Mouse (Mus musculus) limb, embryonic 12.5 days (tissue): ENCODE data around the gene Ncf1. TPM values are rescaled to one million over a fixed set of nuclear protein-coding genes. Genes with fewer than 3 reads are reported as not detected.

ENCODE experiments used
- ATAC-seq: fragments of 200-750 bp; cut with Nextera tagmentation; 2 replicates; pipeline ENCODE4 v1.8.0; 2017; ENCODE audit warnings: low read depth, moderate TSS enrichment; ENCODE audit not compliant: insufficient number of reproducible peaks, insufficient read depth, low FRiP score, low TSS enrichment
- H3K27ac ChIP-seq: fragments of 300-500 bp; sonication (generic); 2 replicates; pipeline ENCODE4 v1.5.1; 2016; ENCODE audit warnings: mild to moderate bottlenecking, moderate library complexity
- H3K27me3 ChIP-seq: fragments of 300-500 bp; sonication (generic); 2 replicates; pipeline ENCODE4 v1.6.1; 2016; ENCODE audit warnings: mild to moderate bottlenecking, moderate library complexity
- H3K36me3 ChIP-seq: fragments of 300-500 bp; sonication (generic); 2 replicates; pipeline ENCODE4 v1.6.1; 2016; ENCODE audit warnings: mild to moderate bottlenecking, moderate library complexity
- H3K4me1 ChIP-seq: fragments of 300-500 bp; sonication (generic); replicated peaks from 2 replicates; pipeline ENCODE4 v1.6.1; 2016
- H3K4me2 ChIP-seq: fragments of 300-500 bp; sonication (generic); 2 replicates; pipeline ENCODE4 v1.6.1; 2016; ENCODE audit warnings: mild to moderate bottlenecking, moderate library complexity
- H3K4me3 ChIP-seq: fragments of 300-500 bp; sonication (generic); replicated peaks from 2 replicates; pipeline ENCODE4 v1.5.1; 2016; ENCODE audit warnings: mild to moderate bottlenecking
- H3K9ac ChIP-seq: fragments of 300-500 bp; sonication (generic); replicated peaks from 2 replicates; pipeline ENCODE4 v1.6.1; 2016; ENCODE audit warnings: mild to moderate bottlenecking, moderate library complexity
- H3K9me3 ChIP-seq: fragments of 300-500 bp; sonication (generic); 2 replicates; pipeline ENCODE4 v1.6.1; 2016; ENCODE audit warnings: mild to moderate bottlenecking, moderate library complexity
- WGBS: fragments of 180-500 bp; shearing (Covaris S2); methylation state at CpG from one replicate; pipeline ENCODE4 v1.1.7; 2016; 5-methylcytosine and 5-hydroxymethylcytosine counted together
- polyA plus RNA-seq: library from polyadenylated mRNA; unstranded; fragments of >200 nt; fragmentation: Nextera tagmentation; extraction: Ambion mirVana; gene quantifications from 2 replicates; pipeline ENCODE4 v1.2.1, GENCODE M21; 2016

Gene Ncf1
- polyA plus RNA-seq, 1 experiment from 2014 or later, result 1.9 TPM

DNA sequence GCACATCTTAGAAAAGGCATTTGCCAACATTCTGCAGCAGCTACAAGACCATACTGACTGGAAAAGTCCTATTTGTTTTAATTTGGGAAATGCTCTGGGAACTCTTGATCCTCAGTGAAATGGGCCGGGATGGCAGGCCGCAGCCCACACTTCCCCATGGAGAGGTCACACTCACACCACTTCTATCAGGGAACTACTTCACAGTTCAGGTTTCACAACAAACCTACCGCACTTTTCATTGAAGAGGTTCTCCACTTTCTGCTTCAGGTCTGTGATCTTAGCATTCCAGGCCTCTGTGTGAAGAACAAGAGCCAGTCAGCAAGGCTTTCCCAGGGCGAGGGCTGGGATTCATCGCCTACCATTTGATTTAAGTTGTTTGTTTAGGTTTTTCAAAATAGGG lies 15.5 kb upstream of the Ncf1 start:
- H3K27me3 ChIP-seq, result no peaks in the 10 kb centered on the region

GRCm38 (mm10) chr5:134243661-134244436 lies 14.4 kb upstream of the Ncf1 start:
- Histone ChIP-seq H3K36me3 (peaks cover 100% of the 10 kb centered on the region), H3K4me3 (no peak overlapping the region), H3K9me3 (no peaks in the 10 kb centered on the region), H3K4me2 (no peak overlapping the region), H3K27ac (no peak overlapping the region), H3K27me3 (no peaks in the 10 kb centered on the region), H3K9ac (no peak overlapping the region), H3K4me1 (no peaks in the 10 kb centered on the region)
- 95% methylated on average over 26 of the region's 26 CpGs for WGBS
- ATAC-seq, result no peak

More for the DNA sequence above, 15.5 kb upstream of the Ncf1 start:
- H3K9ac ChIP-seq, result no peak overlapping the region
- ATAC-seq, result no peak
- H3K9me3 ChIP-seq, result no peaks in the 10 kb centered on the region
- no peak overlapping the region for H3K4me3 ChIP-seq
- H3K4me1 ChIP-seq, result no peaks in the 10 kb centered on the region
- H3K27ac ChIP-seq, result no peak overlapping the region
- H3K36me3 ChIP-seq, result peaks cover 100% of the 10 kb centered on the region
- H3K4me2 ChIP-seq, result no peak overlapping the region
- WGBS, result 95% methylated on average over 5 of the region's 5 CpGs

GRCm38 (mm10) chr5:134241831-134242230 lies 12.4 kb upstream of the Ncf1 start:
- Histone ChIP-seq H3K4me1 (no peaks in the 10 kb centered on the region), H3K9me3 (no peaks in the 10 kb centered on the region), H3K4me2 (no peak overlapping the region), H3K27me3 (no peaks in the 10 kb centered on the region), H3K9ac (no peak overlapping the region), H3K4me3 (no peak overlapping the region), H3K27ac (no peak overlapping the region), H3K36me3 (peaks cover 100% of the 10 kb centered on the region)
- ATAC-seq, result no peak
- WGBS, result 85% methylated on average over 5 of the region's 5 CpGs

DNA sequence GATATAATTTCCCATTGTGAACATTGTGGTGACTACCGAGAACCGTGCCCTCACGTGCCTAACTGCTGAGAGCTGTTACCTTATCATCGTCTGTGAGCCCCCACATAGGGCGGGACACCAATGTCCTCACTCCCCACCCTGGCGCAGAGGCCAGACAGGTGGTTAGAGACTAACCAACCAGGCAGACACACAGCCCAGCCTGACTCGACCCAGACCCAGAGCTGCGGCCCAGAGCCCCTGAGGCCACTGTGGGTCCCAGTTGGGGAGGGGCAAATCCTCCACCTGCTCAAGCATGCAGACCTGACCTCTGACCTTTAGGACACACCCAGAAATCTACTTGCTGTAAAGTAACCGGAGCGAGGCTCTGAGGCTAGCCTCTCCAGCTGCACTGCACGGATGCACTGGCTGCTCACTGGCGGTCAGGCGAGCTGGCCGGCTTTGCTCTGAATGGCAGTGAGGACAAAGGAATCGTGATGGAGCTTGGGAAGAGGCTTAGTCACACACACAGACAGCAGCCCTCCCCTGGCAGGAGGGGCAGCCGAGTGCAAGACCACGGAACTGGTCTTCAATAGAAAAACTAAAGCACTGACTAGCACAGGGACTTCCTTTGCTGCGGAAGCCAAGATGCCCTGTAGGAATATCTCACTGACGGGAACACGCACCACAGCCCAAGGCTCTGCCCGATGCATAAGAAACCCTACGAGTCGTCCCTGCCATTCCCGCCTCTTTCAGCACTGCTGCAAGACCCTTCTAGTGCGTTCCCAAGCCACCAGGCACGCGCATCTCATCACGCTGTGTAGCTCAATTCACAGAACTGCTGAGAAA lies 8.7 kb upstream of the Ncf1 start:
- Histone ChIP-seq H3K9me3 (no peaks in the 10 kb centered on the region), H3K27me3 (no peaks in the 10 kb centered on the region), H3K4me3 (no peak overlapping the region), H3K27ac (no peak overlapping the region), H3K4me2 (no peak overlapping the region), H3K36me3 (peaks cover 80% of the 10 kb centered on the region), H3K4me1 (peaks cover 33% of the 10 kb centered on the region), H3K9ac (no peak overlapping the region)
- 88% methylated on average over 28 of the region's 28 CpGs for WGBS
- no peak for ATAC-seq

DNA sequence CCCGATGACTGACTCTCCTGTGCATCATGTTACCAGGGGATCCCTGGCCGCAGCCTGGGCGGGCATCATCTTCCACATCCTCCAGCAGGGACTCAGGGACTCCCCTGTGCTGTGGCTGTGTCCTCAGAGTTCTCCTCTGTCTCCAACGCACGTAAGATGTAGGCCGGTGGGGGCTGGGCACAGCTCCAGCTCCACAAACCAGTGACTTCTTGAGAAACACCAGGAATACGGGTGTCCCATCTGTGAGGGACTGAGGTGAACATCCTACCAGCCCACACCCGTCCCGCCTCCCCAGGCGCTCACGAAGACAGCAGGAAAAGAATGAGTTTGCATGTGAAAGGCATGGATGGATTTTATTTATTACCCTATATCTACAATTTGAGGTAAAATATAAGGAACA lies 8.1 kb upstream of the Ncf1 start:
- Histone ChIP-seq H3K9me3 (no peaks in the 10 kb centered on the region), H3K36me3 (peaks cover 73% of the 10 kb centered on the region), H3K27ac (no peak overlapping the region), H3K27me3 (no peaks in the 10 kb centered on the region), H3K4me3 (no peak overlapping the region), H3K4me2 (no peak overlapping the region), H3K9ac (no peak overlapping the region), H3K4me1 (peaks cover 39% of the 10 kb centered on the region)
- 94% methylated on average over 11 of the region's 11 CpGs for WGBS
- no peak for ATAC-seq

- Histone ChIP-seq H3K4me3 (no peak overlapping the region), H3K36me3 (peaks cover 66% of the 10 kb centered on the region), H3K27me3 (no peaks in the 10 kb centered on the region), H3K9me3 (no peaks in the 10 kb centered on the region), H3K27ac (no peak overlapping the region), H3K9ac (no peak overlapping the region), H3K4me2 (no peak overlapping the region), H3K4me1 (peaks cover 46% of the 10 kb centered on the region)
- ATAC-seq, result no peak
- 85% methylated on average over 6 of the region's 6 CpGs for WGBS
These were observed 7.4 kb upstream of the Ncf1 start for GRCm38 (mm10) chr5:134236796-134237195.

- peak overlapping the region; percentile 35; the same call in 1 of the 2 replicates for H3K27ac ChIP-seq
These were observed 6.8 kb upstream of the Ncf1 start for GRCm38 (mm10) chr5:134236241-134236640.

GRCm38 (mm10) chr5:134235111-134235510 lies 5.7 kb upstream of the Ncf1 start:
- Histone ChIP-seq H3K4me1 (peaks cover 46% of the 10 kb centered on the region), H3K36me3 (peaks cover 49% of the 10 kb centered on the region), H3K27ac (peak overlapping the region; percentile 86), H3K9me3 (no peaks in the 10 kb centered on the region), H3K27me3 (no peaks in the 10 kb centered on the region), H3K9ac (peak overlapping the region; percentile 8; the same call in 1 of the 2 replicates), H3K4me3 (no peak overlapping the region), H3K4me2 (no peak overlapping the region)
- 27% methylated on average over 6 of the region's 6 CpGs for WGBS
- ATAC-seq, result no peak

More at GRCm38 (mm10) chr5:134236241-134236640, 6.8 kb upstream of the Ncf1 start:
- WGBS, result 89% methylated on average over 3 of the region's 3 CpGs
- Histone ChIP-seq H3K27me3 (no peaks in the 10 kb centered on the region), H3K36me3 (peaks cover 61% of the 10 kb centered on the region), H3K4me2 (no peak overlapping the region), H3K4me3 (no peak overlapping the region), H3K9ac (no peak overlapping the region), H3K9me3 (no peaks in the 10 kb centered on the region), H3K4me1 (peaks cover 46% of the 10 kb centered on the region)
- ATAC-seq, result no peak

DNA sequence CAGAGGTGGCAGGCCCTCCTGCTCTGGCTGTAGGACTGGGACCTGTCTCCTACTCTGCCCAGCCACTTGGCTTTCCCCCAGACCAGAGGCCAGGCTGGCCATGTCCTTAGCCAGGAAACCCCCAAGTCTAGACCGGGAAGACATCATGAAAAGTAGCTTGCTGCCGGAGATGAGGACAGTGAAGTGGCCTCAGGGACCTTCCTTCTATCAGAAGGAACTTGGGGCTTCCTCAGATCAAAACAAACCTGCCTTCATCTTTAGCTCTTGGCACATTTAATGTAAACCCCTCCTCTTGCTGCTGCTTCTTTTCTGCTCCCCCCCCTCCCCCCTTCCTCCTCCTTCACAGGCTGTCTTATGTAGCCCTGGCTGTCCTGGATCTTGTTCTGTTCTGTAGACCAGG lies 4.8 kb upstream of the Ncf1 start:
- H3K27me3 ChIP-seq, result no peaks in the 10 kb centered on the region
- no peak for ATAC-seq
- H3K27ac ChIP-seq, result peak overlapping the region; percentile 86
- WGBS, result 73% methylated on average over 2 of the region's 2 CpGs
- no peaks in the 10 kb centered on the region for H3K9me3 ChIP-seq
- H3K4me1 ChIP-seq, result peaks cover 46% of the 10 kb centered on the region
- H3K4me3 ChIP-seq, result no peak overlapping the region
- no peak overlapping the region for H3K4me2 ChIP-seq
- no peak overlapping the region for H3K9ac ChIP-seq
- peaks cover 40% of the 10 kb centered on the region for H3K36me3 ChIP-seq

GRCm38 (mm10) chr5:134233244-134233651 lies 3.8 kb upstream of the Ncf1 start:
- ATAC-seq, result no peak
- Histone ChIP-seq H3K4me3 (no peak overlapping the region), H3K4me2 (no peak overlapping the region), H3K4me1 (peaks cover 46% of the 10 kb centered on the region), H3K36me3 (peaks cover 31% of the 10 kb centered on the region), H3K9ac (no peak overlapping the region), H3K27ac (peak overlapping the region; percentile 4), H3K27me3 (no peaks in the 10 kb centered on the region), H3K9me3 (no peaks in the 10 kb centered on the region)
- 55% methylated on average over 7 of the region's 7 CpGs for WGBS

DNA sequence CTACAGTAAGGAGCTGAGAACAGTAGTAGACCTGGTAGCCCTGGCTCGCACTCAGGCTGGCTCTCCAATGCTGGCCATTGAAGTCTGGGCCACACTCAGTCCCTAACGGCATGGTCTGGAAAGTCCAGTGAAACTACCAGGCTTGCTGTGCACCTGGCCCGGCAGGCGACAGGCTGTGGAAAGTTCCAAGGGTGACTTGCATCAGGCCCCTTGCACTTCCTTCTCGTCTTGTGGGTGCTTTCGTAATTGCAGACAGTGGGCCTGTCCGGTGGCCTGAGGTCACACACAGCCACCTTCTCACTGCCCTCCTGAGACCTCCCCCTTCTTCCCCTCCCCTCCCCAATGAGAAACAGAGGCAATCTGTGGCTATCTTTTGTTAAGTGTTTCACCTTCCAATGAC lies 3.1 kb upstream of the Ncf1 start:
- no peak overlapping the region for H3K9ac ChIP-seq
- no peaks in the 10 kb centered on the region for H3K9me3 ChIP-seq
- H3K27me3 ChIP-seq, result no peaks in the 10 kb centered on the region
- H3K4me2 ChIP-seq, result no peak overlapping the region
- H3K4me3 ChIP-seq, result no peak overlapping the region
- peaks cover 24% of the 10 kb centered on the region for H3K36me3 ChIP-seq
- no peak for ATAC-seq
- WGBS, result 17% methylated on average over 7 of the region's 7 CpGs
- H3K4me1 ChIP-seq, result peaks cover 46% of the 10 kb centered on the region
- 0 out of 2 replicates have a peak overlapping the region, but pooled peaks have one; percentile 51 for H3K27ac ChIP-seq
